Mouse (Mus musculus) olfactory bulb, adult 2 months (tissue): ENCODE measurements around the gene Ccdc155.

ENCODE experiments used
- CTCF ChIP-seq: fragments of 200-500 bp; IDR thresholded peaks from 2 replicates; pipeline ENCODE4 v1.5.1; 2012; ENCODE audit warnings: low read depth, mild to moderate bottlenecking, low read length, moderate library complexity; ENCODE audit not compliant: insufficient read depth
- POLR2A ChIP-seq: fragments of 200-500 bp; IDR thresholded peaks from 2 replicates; pipeline ENCODE4 v1.6.1; 2012; ENCODE audit warnings: mild to moderate bottlenecking, low read depth, low read length, moderate library complexity; ENCODE audit not compliant: insufficient read depth

- TF ChIP-seq POLR2A, result no peak
- no peak for TF ChIP-seq CTCF
These were observed 24.4 kb upstream of the Ccdc155 start for GRCm38 (mm10) chr7:45229046-45229445.
